Mouse (Mus musculus): ENCODE data around the gene Neil3. TPM values are rescaled to one million over a fixed set of nuclear protein-coding genes. Genes with fewer than 3 reads are reported as not detected.
"Not testable (repeated sequence)": the region's sequence is repeated elsewhere in the genome, so short reads cannot be mapped to it uniquely, and the experiment has no call there.

The Neil3 gene
- polyA plus RNA-seq, 1 experiment = 11.7 TPM

GRCm38 (mm10) chr8:53573600-53573999, 65.3 kb downstream of the Neil3 start:
- Histone ChIP-seq H3K9me3 (replicated peaks; ENCODE audit: control insufficient read depth, insufficient read depth, low read length, poor library complexity, severe bottlenecking) (no peaks in the 10 kb centered on the region), H3K27me3 (ENCODE audit: control insufficient read depth, insufficient read depth, low read length, poor library complexity, severe bottlenecking) (no peaks in the 10 kb centered on the region), H3K4me3 (ENCODE audit: low read depth, low read length) (no peak overlapping the region), H3K4me1 (ENCODE audit: control insufficient read depth, insufficient read depth, low read length) (no peaks in the 10 kb centered on the region), H3K36me3 (ENCODE audit: control insufficient read depth, insufficient read depth, low read length, poor library complexity, severe bottlenecking) (no peaks in the 10 kb centered on the region), H3K9ac (ENCODE audit: low read depth, poor library complexity, severe bottlenecking) (no peak overlapping the region), H3K27ac (ENCODE audit: insufficient read depth, low read length) (no peak overlapping the region)
- TF ChIP-seq CTCF (IDR thresholded peaks at IDR 0.05; ENCODE audit: low read depth, low read length) = no peak
- TF ChIP-seq POLR2A (IDR thresholded peaks at IDR 0.05; ENCODE audit: insufficient read depth, low read length) = no peak
- TF ChIP-seq EP300 (IDR thresholded peaks at IDR 0.05; ENCODE audit: insufficient read depth, low read depth, low read length) = no peak

- Histone ChIP-seq H3K9me3 (replicated peaks; ENCODE audit: control insufficient read depth, insufficient read depth, low read length, poor library complexity, severe bottlenecking) (no peaks in the 10 kb centered on the region), H3K27ac (ENCODE audit: insufficient read depth, low read length) (no peak overlapping the region), H3K4me1 (ENCODE audit: control insufficient read depth, insufficient read depth, low read length) (no peaks in the 10 kb centered on the region), H3K9ac (ENCODE audit: low read depth, poor library complexity, severe bottlenecking) (no peak overlapping the region), H3K4me3 (ENCODE audit: low read depth, low read length) (no peak overlapping the region), H3K36me3 (ENCODE audit: control insufficient read depth, insufficient read depth, low read length, poor library complexity, severe bottlenecking) (no peaks in the 10 kb centered on the region), H3K27me3 (ENCODE audit: control insufficient read depth, insufficient read depth, low read length, poor library complexity, severe bottlenecking) (no peaks in the 10 kb centered on the region; the same call in 1 of the 2 replicates)
- TF ChIP-seq POLR2A (IDR thresholded peaks at IDR 0.05; ENCODE audit: insufficient read depth, low read length) = no peak
- TF ChIP-seq EP300 (IDR thresholded peaks at IDR 0.05; ENCODE audit: insufficient read depth, low read depth, low read length) = no peak
- no peak for TF ChIP-seq CTCF (IDR thresholded peaks at IDR 0.05; ENCODE audit: low read depth, low read length)
Observed at GRCm38 (mm10) chr8:53566223-53566622, 72.6 kb downstream of the Neil3 start.

DNA sequence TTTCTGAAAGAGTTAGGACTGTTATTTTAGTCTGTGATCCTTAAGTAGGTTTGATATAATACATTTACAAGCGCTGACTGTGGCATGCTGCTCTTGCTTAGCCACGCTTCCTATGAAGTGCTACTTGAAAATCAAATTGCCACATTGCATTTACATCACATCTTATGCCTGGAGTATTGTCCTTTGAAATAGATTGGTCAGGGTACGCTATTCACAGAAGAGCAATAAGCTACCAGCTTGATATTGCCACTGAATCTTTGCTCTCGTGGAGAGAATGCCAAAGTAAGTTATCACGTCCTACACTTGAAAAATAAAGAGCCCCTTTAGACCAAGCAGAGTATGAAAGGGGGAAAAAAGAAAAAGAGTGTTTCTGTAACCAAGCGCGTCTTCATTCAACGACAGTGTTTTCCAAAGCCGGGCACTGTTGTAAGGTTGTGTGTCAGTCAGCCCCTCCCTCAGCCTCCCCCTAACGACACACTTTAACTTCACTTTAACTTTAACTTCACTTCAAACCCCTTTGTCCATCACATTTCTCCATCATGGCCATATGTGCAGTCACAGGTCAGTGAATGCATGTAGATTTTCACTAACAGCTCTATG, 76.3 kb downstream of the Neil3 start:
- Histone ChIP-seq H3K9me3 (replicated peaks; ENCODE audit: control insufficient read depth, insufficient read depth, low read length, poor library complexity, severe bottlenecking) (no peaks in the 10 kb centered on the region), H3K27me3 (ENCODE audit: control insufficient read depth, insufficient read depth, low read length, poor library complexity, severe bottlenecking) (no peaks in the 10 kb centered on the region; the same call in 1 of the 2 replicates), H3K27ac (ENCODE audit: insufficient read depth, low read length) (no peak overlapping the region), H3K9ac (ENCODE audit: low read depth, poor library complexity, severe bottlenecking) (no peak overlapping the region), H3K4me1 (ENCODE audit: control insufficient read depth, insufficient read depth, low read length) (no peaks in the 10 kb centered on the region), H3K36me3 (ENCODE audit: control insufficient read depth, insufficient read depth, low read length, poor library complexity, severe bottlenecking) (no peaks in the 10 kb centered on the region), H3K4me3 (ENCODE audit: low read depth, low read length) (no peak overlapping the region)
- TF ChIP-seq POLR2A (IDR thresholded peaks at IDR 0.05; ENCODE audit: insufficient read depth, low read length) = no peak

DNA sequence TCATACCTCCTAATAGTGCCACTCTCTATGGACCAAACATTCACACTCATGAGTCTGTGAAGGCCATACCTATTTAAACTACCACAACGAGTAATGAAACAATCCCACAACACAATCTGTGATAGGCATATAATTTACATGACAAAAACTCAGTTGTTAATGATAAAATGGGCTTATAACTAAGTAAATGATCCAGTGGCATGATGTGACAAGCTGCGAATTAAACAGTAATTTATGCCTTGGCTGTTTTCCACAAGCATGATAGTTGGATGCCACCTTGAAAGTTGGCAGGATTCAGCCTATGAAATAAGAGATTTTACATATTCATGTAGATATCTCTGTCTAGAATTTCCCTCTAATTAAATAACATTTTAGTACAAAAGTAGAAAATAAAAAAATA, 99.3 kb downstream of the Neil3 start:
- no peak overlapping the region for H3K27ac ChIP-seq (ENCODE audit: insufficient read depth, low read length)
- no peaks in the 10 kb centered on the region for H3K36me3 ChIP-seq (ENCODE audit: control insufficient read depth, insufficient read depth, low read length, poor library complexity, severe bottlenecking)
- no peaks in the 10 kb centered on the region; the same call in 1 of the 2 replicates for H3K9me3 ChIP-seq (replicated peaks; ENCODE audit: control insufficient read depth, insufficient read depth, low read length, poor library complexity, severe bottlenecking)
- no peaks in the 10 kb centered on the region for H3K4me1 ChIP-seq (ENCODE audit: control insufficient read depth, insufficient read depth, low read length)
- no peak overlapping the region for H3K4me3 ChIP-seq (ENCODE audit: low read depth, low read length)
- no peak for TF ChIP-seq POLR2A (IDR thresholded peaks at IDR 0.05; ENCODE audit: insufficient read depth, low read length)
- no peak for TF ChIP-seq CTCF (IDR thresholded peaks at IDR 0.05; ENCODE audit: low read depth, low read length)
- no peak for TF ChIP-seq EP300 (IDR thresholded peaks at IDR 0.05; ENCODE audit: insufficient read depth, low read depth, low read length)
- H3K27me3 ChIP-seq (ENCODE audit: control insufficient read depth, insufficient read depth, low read length, poor library complexity, severe bottlenecking) = no peaks in the 10 kb centered on the region
- no peak overlapping the region for H3K9ac ChIP-seq (ENCODE audit: low read depth, poor library complexity, severe bottlenecking)

DNA sequence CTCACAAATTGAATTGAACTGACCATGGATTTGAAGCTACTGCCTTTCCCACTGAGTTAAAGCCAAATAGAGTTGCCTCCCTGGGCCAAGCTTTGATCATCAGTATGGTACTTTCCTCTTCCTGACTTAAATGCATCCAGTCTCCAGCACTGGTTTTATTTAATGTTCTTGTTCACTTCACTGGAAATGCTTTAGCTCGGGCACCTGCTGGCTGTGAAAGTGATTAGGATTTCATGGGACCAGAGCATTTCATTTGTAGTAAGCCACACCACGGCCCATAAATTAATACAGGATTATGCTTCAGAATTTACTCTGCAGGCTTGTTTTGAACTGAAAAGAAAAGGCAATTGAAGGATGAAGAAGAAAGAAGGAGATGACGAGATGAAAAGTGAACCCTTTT, 100.8 kb downstream of the Neil3 start:
- not testable (repeated sequence) for H3K36me3 ChIP-seq (ENCODE audit: control insufficient read depth, insufficient read depth, low read length, poor library complexity, severe bottlenecking); H3K27ac ChIP-seq (ENCODE audit: insufficient read depth, low read length); H3K4me3 ChIP-seq (ENCODE audit: low read depth, low read length); H3K9me3 ChIP-seq (replicated peaks; ENCODE audit: control insufficient read depth, insufficient read depth, low read length, poor library complexity, severe bottlenecking); H3K4me1 ChIP-seq (ENCODE audit: control insufficient read depth, insufficient read depth, low read length); H3K9ac ChIP-seq (ENCODE audit: low read depth, poor library complexity, severe bottlenecking); H3K27me3 ChIP-seq (ENCODE audit: control insufficient read depth, insufficient read depth, low read length, poor library complexity, severe bottlenecking)

Other genes starting within 250 kb of the Neil3 start
- 18.2 and 18.8 TPM in 2 replicates for gene Aga, start 127.3 kb downstream of the Neil3 start, polyA plus RNA-seq (2011; ENCODE audit: insufficient read depth, insufficient read length, low read depth, missing spikeins)